Mouse (Mus musculus): Measurements from ENCODE around the gene BC049352.
A peak's percentile ranks its signal among the peaks of the same experiment; 100 is the strongest.

BC049352 gene

GRCm38 (mm10) chr9:45189661-45190174, 7.9 kb downstream of the BC049352 start:
- no peak for DNase-seq (ENCODE audit: low read depth)

GRCm38 (mm10) chr9:45195468-45195867, 13.7 kb downstream of the BC049352 start:
- no peak for DNase-seq (ENCODE audit: low read depth)

DNA sequence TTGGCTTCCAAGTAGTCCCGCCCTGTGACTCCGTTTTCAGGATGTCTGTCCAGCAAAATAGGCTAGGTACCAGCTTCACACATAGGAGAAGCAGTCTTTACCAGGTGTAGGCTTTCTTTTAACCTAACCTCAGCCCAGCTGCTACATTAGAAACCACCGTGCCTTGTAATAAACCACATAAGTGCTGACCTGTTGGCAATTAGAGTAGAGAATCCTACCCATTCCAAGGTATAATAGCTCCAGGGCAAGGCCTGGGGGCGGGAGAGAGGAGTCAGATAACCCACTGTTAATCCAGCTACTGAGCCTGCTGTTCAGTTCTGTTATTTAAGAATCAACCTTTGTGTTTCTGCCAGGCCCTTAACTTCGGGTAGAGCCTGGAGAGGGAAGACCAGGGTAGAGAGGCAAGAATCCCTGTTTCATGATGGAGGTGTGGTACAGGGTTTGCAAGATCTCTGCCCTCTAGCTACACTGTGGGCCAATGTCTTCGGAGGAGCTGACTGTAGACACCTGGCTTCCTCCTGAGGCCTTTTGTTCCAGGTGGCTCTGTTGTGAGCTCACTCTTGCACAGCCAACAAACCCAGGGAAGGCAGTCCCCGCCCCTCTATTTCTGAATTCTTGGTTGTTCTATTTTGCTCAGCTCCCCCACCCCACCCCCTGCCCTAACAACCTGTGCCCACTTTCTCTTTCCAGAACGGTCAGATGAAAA, 14.5 kb downstream of the BC049352 start:
- no peak for DNase-seq (ENCODE audit: low read depth)

DNA sequence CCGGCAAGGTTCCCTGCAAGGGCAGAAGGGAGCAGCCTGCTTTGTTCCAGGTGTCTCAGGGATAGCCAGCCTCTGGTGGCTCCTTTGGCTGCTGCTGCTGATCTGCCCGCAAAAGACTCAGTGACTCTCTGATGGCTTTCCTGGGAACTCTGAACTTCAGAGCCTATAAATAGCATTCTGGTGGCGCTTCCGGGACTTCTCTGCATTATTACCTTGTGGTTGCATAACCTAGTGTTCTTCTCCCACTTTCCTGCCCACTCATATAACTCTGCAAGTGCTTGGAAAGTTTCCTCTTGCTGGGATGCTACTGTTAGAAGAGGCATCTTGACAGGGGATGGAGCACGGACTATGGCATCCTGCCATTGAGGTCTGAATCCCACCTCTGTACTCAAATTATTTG, 15.7 kb downstream of the BC049352 start:
- no peak for DNase-seq (ENCODE audit: low read depth)

GRCm38 (mm10) chr9:45201319-45201947, 19.6 kb downstream of the BC049352 start:
- DNase-seq (ENCODE audit: low read depth): no peak

- DNase-seq (ENCODE audit: low read depth): no peak
These were observed 20.4 kb downstream of the BC049352 start for GRCm38 (mm10) chr9:45202021-45202798.

DNA sequence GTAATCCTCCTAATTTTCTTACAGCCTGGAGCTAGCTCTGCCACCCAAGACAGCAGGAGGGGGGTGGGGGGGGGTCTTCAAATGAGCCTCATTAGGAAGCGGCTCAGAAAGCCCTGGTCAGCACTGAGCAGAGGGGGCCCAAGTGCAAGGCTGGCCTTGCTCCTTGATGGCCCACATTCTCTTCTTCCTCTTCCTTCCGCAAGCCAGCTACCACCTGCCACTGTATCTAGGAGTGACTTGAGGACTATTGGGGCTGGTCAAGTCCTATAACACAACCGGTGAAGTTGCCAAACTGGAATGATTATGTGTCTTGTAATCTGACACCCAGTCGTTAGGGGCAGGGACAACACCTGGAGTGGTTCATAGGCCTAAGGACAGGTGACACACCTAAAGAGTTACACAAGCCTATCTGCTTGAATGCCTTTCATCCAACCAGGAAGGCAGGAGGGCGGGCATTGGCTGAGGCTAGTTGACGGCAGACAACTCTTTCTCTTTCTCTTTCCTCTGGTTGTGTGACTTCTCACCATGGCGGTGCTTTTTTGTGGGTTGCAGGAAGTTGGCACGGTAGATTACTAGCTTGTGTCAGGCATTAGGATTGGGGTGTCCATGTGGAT, 22.1 kb downstream of the BC049352 start, which contains the start of gene Tmprss4:
Gene Tmprss4 (minus strand): TSS at position 296 of the 614 bp plus-strand sequence.
- DNase-seq (ENCODE audit: low read depth): no peak

GRCm38 (mm10) chr9:45205143-45205542, 23.3 kb downstream of the BC049352 start:
- no peak for DNase-seq (ENCODE audit: low read depth)

DNA sequence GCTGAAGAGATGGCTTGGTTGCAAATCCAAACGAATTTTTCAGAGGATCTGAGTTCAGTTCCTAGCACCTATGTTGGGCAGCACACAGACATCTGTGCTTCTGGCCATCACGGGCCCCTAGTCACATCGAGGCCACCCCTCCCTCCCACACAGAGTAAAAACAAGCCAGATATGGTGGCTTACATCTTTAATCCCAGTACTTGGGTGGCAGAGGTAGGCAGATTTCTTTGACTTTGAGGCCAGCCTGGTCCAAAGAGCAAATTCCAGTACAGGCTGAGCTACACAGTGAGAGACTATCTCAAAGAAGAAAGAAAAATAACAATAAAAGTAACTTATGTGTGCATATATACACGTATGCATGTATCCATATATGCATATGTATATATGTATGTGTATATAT, 24.3 kb downstream of the BC049352 start:
- no peak for DNase-seq (ENCODE audit: low read depth)

DNA sequence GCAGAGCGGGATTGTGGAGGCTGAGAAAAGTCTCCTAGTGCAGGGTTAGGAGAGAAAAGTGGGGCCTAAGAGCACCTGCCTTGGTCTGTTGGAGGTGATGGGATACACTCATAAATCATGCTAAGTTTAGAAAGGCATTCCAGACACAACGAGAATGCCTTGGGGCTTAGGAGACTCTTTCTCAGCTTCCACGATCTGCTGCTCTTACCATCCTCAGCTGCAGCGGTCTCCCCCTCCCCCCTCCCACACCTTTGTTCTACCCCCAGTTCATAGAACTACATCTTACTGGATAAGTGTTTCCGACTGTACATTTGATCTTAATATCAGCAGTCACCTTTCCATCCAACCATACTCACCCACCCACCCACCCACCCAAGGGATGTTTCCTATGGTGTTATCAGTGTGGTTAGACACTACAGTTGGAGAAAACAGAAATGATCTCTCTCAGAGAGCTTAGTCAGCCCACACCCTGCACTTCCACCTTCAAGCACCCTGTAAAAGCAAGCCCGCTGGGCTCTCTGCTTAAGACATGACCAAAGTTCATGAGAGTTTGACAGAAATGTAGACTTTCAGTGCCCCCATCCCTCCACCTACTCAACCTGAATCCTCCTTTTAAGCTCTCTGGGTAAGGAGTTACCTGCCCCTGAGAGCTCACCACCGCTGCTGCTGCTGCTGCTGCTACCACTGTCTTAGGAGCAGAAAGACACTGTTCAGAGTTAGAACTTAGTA, 25.4 kb downstream of the BC049352 start:
- DNase-seq (ENCODE audit: low read depth): no peak

- DNase-seq (ENCODE audit: low read depth): no peak
These were observed 30.2 kb downstream of the BC049352 start for GRCm38 (mm10) chr9:45212001-45212400.

GRCm38 (mm10) chr9:45215526-45216179, 33.8 kb downstream of the BC049352 start:
- no peak for DNase-seq (ENCODE audit: low read depth)

GRCm38 (mm10) chr9:45219644-45220043, 37.8 kb downstream of the BC049352 start:
- no peak for DNase-seq (ENCODE audit: low read depth)

- peak; percentile 85 for DNase-seq (ENCODE audit: low read depth)
These were observed 39.8 kb downstream of the BC049352 start for GRCm38 (mm10) chr9:45221567-45221966.

- DNase-seq (ENCODE audit: low read depth): no peak
These were observed 47.6 kb downstream of the BC049352 start for GRCm38 (mm10) chr9:45229359-45229758.

- DNase-seq (ENCODE audit: low read depth): no peak
These were observed 53.9 kb downstream of the BC049352 start for GRCm38 (mm10) chr9:45235668-45236227.

DNA sequence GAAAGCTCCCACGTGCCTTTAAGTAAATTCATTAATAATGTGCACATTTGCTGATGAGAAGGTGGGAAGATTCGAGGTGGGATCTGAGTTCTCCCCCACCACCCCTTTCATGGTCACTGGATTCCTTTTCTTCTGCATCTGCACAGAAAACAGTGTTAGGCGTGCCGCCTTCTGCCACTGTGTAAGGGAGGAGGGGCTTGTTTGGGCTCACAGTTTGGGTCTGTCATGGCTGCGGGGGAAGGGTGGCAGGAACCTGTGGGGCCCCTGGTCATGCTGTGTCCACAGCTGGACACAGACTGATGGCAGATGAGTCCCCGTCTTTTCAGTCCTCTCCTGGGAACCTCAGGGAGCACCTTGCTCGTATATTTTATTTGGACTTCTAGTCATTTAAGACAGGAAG, 54.9 kb downstream of the BC049352 start:
- DNase-seq (ENCODE audit: low read depth): no peak

- DNase-seq (ENCODE audit: low read depth): no peak
These were observed 59.6 kb downstream of the BC049352 start for GRCm38 (mm10) chr9:45241397-45241796.

DNA sequence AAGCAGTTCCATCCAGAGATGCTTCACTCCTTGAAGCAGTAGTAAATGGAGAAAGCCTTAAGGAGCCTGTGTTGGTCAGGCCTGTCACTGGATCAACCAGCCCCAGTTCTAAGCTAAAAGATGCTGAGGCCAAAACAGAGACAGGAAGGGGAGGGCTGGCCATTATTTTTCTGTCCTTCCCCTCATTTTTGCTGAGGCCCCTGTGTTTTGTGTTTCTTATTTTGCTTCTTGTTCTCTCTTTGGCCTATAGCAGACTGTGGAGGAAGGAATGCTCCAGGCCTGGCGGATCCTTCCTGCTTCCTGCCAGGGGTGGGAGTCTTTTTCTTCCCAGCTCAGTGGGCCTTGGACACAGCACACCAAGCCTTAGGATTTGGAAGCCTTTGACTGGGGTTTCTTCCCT, 63.6 kb downstream of the BC049352 start:
- no peak for DNase-seq (ENCODE audit: low read depth)

DNA sequence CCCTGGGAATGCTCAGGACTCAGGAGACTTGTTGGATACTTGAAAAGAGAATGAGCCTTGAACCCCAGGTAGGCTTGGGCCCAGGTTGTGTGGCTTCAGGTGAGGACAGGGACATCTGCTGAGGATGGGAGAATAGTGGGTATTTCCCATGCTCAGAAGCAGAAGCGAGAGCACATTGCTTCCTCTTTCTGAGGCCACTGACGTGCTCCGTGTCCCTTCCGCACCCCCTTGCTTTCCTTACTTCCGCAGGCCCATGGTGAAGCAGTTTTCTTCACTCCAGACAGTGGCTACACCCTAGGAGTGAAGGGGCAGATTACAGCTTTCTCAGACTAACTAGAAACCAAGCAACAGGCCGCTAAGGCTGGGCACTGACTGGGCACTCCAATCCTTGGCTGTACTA, 64.3 kb downstream of the BC049352 start:
- no peak for DNase-seq (ENCODE audit: low read depth)

- no peak for DNase-seq (ENCODE audit: low read depth)
These were observed 65.7 kb downstream of the BC049352 start for GRCm38 (mm10) chr9:45247536-45247935.
